Mouse (Mus musculus) brain, embryonic 14.5 days (tissue): ENCODE measurements around the gene Ptk6. TPM values are rescaled to one million over a fixed set of nuclear protein-coding genes. Genes with fewer than 3 reads are reported as not detected.

Source experiments
- DNase-seq: peaks from one replicate; pipeline ENCODE4 v3.0.0-alpha.2; 2011; ENCODE audit warnings: low read depth
- CTCF ChIP-seq: fragments of 200-500 bp; IDR thresholded peaks from 2 replicates; pipeline ENCODE4 v1.5.1; 2012; ENCODE audit warnings: inconsistent platforms, mild to moderate bottlenecking, moderate library complexity, borderline replicate concordance; ENCODE audit not compliant: insufficient read depth, insufficient read length; ENCODE audit errors: extremely low read depth
- POLR2A ChIP-seq: fragments of 200-500 bp; IDR thresholded peaks from 2 replicates; pipeline ENCODE4 v1.6.1; 2012; ENCODE audit warnings: mild to moderate bottlenecking, inconsistent platforms, borderline replicate concordance; ENCODE audit not compliant: poor library complexity, insufficient read depth, insufficient read length, severe bottlenecking; ENCODE audit errors: extremely low read depth
- polyA plus RNA-seq: library from polyadenylated mRNA; depleted of rRNA; stranded (reverse); fragments of >200 nt; gene quantifications from 2 replicates; pipeline ENCODE4 v1.2.3, GENCODE M21; 2012

The Ptk6 gene
- polyA plus RNA-seq, 1 experiment, result 0.04 TPM

GRCm38 (mm10) chr2:181156248-181157121, 46.1 kb downstream of the Ptk6 start, which contains the start of gene Eef1a2:
Gene Eef1a2 (minus strand): TSS chr2:181157014.
- TF ChIP-seq POLR2A (0 out of 2 replicates have a peak, but pooled peaks have one; percentile 8), CTCF (peak; percentile 20; the same call in 1 of the 2 replicates)
- DNase-seq, result peak; percentile 80

GRCm38 (mm10) chr2:181155801-181156200, 46.8 kb downstream of the Ptk6 start:
- DNase-seq, result no peak
- TF ChIP-seq POLR2A (no peak), CTCF (no peak)

GRCm38 (mm10) chr2:181154831-181155415, 47.7 kb downstream of the Ptk6 start:
- TF ChIP-seq CTCF, result no peak
- TF ChIP-seq POLR2A, result no peak
- no peak for DNase-seq

- DNase-seq, result no peak
- TF ChIP-seq POLR2A, result no peak
- no peak for TF ChIP-seq CTCF
Measured at GRCm38 (mm10) chr2:181154361-181154760, 48.2 kb downstream of the Ptk6 start.

- peak; percentile 58 for TF ChIP-seq CTCF
- no peak for TF ChIP-seq POLR2A
- DNase-seq, result no peak
Measured at GRCm38 (mm10) chr2:181153837-181154236, 48.8 kb downstream of the Ptk6 start.

GRCm38 (mm10) chr2:181153131-181153530, 49.5 kb downstream of the Ptk6 start:
- TF ChIP-seq CTCF (no peak), POLR2A (no peak)
- no peak for DNase-seq

- DNase-seq, result no peak
- TF ChIP-seq CTCF, result no peak
- no peak for TF ChIP-seq POLR2A
Measured at GRCm38 (mm10) chr2:181152701-181153100, 49.9 kb downstream of the Ptk6 start.

- no peak for DNase-seq
- TF ChIP-seq POLR2A (no peak), CTCF (no peak)
Measured at GRCm38 (mm10) chr2:181150281-181150680, 52.3 kb downstream of the Ptk6 start.

GRCm38 (mm10) chr2:181148318-181148955, 54.2 kb downstream of the Ptk6 start:
- peak; percentile 18 for DNase-seq

GRCm38 (mm10) chr2:181147546-181148317, 54.9 kb downstream of the Ptk6 start:
- DNase-seq, result peak; percentile 84
- TF ChIP-seq CTCF (no peak), POLR2A (no peak)

More at GRCm38 (mm10) chr2:181148318-181148955, 54.2 kb downstream of the Ptk6 start:
- TF ChIP-seq POLR2A, result no peak
- TF ChIP-seq CTCF, result no peak
